Mouse (Mus musculus) heart, postnatal 25 days (tissue): ENCODE measurements around the gene Arpc3. TPM values are rescaled to one million over a fixed set of nuclear protein-coding genes. Genes with fewer than 3 reads are reported as not detected.

Source experiments
- DNase-seq: peaks from one replicate; pipeline ENCODE4 v3.0.0; 2022; ENCODE audit warnings: low spot score
- intact Hi-C: fragments of 180-260 bp; cut with DNase I; formaldehyde crosslinking; loops from one replicate; pipeline ENCODE4 v1.15.1; 2025
- total RNA-seq, 2 experiments: library from RNA; stranded (reverse); gene quantifications; 2 replicates each; pipeline ENCODE4 v1.2.3; 2021

Arpc3 gene
- total RNA-seq, 2 experiments from 2014 or later: 93.0 to 94.1 TPM

DNA sequence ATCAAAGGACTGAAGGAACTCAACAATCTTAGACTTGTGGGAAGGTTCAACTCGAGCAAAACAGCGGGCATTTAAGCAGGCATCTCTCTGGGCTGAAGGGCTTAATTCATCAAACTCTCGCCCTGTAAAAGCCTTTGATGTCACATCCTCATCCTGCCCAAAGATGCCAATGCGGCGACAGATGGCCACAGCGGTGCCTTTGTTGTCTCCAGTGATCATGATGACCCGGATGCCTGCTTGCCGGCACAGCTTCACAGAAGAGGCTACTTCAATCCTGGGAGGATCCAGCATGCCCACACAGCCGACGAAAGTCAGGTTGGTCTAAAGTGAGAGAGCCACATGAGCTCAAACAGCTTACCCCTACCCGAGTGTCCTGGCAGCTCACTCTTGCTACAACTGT lies 69.0 kb downstream of the Arpc3 start:
- intact Hi-C loops: no loop called here
- no peak for DNase-seq

DNA sequence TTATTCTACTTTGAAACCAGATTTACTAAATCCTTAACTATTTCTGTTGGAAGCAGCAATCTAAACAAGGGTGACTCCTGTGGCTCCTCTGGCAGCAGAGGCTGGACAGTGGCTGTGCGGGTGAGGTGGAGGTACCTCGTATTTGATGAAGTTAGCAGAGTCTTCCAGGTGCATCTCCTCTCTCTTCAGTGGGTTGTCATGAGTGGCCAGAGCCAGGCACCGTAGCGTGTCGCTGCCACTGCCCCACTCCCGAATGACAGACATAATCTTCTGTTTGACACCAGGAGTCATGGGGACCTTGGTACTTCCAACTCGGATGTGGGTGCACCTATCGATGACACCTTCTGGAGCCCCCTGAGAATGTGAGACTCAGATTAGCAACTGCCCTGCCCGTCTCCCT lies 69.8 kb downstream of the Arpc3 start:
- intact Hi-C loops: no loop called here
- DNase-seq: no peak

Other genes with a start within 250 kb of the Arpc3 start
- gene Ppp1cc, start 233.6 kb upstream of the Arpc3 start, total RNA-seq: 100 to 1,000 TPM; 113 to 128 TPM
- 1 to 10 TPM in 1 of 2 experiments, under 1 TPM in 1; 0.81 to 1.1 TPM for gene Hvcn1, start 185.1 kb upstream of the Arpc3 start, total RNA-seq
- gene Tctn1, start 127.4 kb upstream of the Arpc3 start, total RNA-seq: 1 to 10 TPM; 3.5 to 4.7 TPM
- 10 to 100 TPM; 91.3 to 93.5 TPM for gene Pptc7, start 107.5 kb upstream of the Arpc3 start, total RNA-seq
- 1 to 10 TPM in 1 of 2 experiments, under 1 TPM in 1; 0.36 to 1.6 TPM for gene Rad9b, start 37.6 kb upstream of the Arpc3 start, total RNA-seq
- gene Vps29, start 37.5 kb upstream of the Arpc3 start, total RNA-seq: 10 to 100 TPM; 82.6 to 89.5 TPM
- gene Gpn3, start 20.0 kb upstream of the Arpc3 start, total RNA-seq: 10 to 100 TPM; 22.9 to 26.6 TPM
- 10 to 100 TPM; 11.3 to 15.6 TPM for gene Fam216a, start 19.5 kb upstream of the Arpc3 start, total RNA-seq
- gene Anapc7, start 29.8 kb downstream of the Arpc3 start, total RNA-seq: 10 to 100 TPM; 27.3 to 28.1 TPM
- gene Atp2a2, start 110.3 kb downstream of the Arpc3 start, total RNA-seq: over 10,000 TPM; 10,772 to 12,207 TPM
- gene Ift81, start 222.6 kb downstream of the Arpc3 start, total RNA-seq: 10 to 100 TPM; 67.4 to 68.3 TPM